Mouse (Mus musculus): ENCODE data around the gene Tns3. TPM values are rescaled to one million over a fixed set of nuclear protein-coding genes. Genes with fewer than 3 reads are reported as not detected.

The Tns3 gene
- polyA plus RNA-seq, 1 experiment from 2014 or later, result 45.3 TPM

DNA sequence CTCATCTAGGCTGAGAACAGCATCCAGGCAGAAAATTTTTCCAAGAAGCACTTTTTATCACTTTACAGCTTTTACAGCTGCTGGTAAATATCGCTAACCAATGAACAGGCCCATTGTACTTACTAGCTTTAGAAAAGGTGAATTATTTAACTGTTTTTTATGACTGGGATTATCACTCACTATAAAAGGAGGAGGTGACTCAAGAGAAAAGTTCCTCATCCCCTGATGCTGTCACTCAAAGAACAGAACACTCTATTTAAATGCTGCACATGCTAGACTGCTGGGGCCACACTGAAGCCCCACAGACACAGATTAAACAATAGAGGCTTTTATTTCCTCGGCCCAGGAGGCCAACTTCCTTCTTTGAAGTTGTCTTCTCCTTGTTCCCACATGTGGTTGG lies 80.0 kb downstream of the Tns3 start:
- H3K36me3 ChIP-seq, result peaks cover 56% of the 10 kb centered on the region
- no peak overlapping the region; the same call in 1 of the 2 replicates for H3K27ac ChIP-seq
- no peaks in the 10 kb centered on the region for H3K9me3 ChIP-seq
- no peaks in the 10 kb centered on the region for H3K27me3 ChIP-seq
- H3K4me3 ChIP-seq, result no peak overlapping the region
- ATAC-seq (ENCODE audit: low FRiP score, low read depth), result no peak
- 41% methylated on average over 2 of the region's 2 CpGs for WGBS
- H3K9ac ChIP-seq, result no peak overlapping the region
- peaks cover 64% of the 10 kb centered on the region for H3K4me1 ChIP-seq
- no peak overlapping the region for H3K4me2 ChIP-seq (replicated peaks)

DNA sequence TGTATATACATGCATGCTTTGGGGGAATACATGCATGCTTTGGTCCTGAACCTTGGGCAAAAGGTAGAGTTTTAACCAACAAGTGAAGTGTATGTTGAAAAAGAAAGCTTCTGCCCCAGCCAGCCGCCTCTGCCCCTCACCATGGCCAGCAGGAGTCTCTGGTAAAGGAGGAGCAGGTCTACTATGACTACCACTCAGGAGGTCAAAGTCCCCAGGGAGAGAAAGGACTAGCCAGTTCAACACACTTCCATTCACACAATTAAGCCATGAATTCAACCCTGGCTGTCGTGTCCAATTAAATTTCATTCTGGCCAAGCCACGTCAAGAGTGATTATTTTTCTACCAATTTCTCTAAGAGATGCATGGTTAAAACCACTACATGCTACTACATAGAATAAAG lies 81.2 kb downstream of the Tns3 start:
- peaks cover 55% of the 10 kb centered on the region for H3K36me3 ChIP-seq
- H3K4me2 ChIP-seq (replicated peaks), result no peak overlapping the region
- peaks cover 62% of the 10 kb centered on the region for H3K4me1 ChIP-seq
- H3K4me3 ChIP-seq, result no peak overlapping the region
- no peak overlapping the region for H3K9ac ChIP-seq
- 79% methylated on average over 3 of the region's 3 CpGs for WGBS
- ATAC-seq (ENCODE audit: low FRiP score, low read depth), result no peak
- H3K27ac ChIP-seq, result no peak overlapping the region
- H3K9me3 ChIP-seq, result no peaks in the 10 kb centered on the region
- H3K27me3 ChIP-seq, result no peaks in the 10 kb centered on the region

DNA sequence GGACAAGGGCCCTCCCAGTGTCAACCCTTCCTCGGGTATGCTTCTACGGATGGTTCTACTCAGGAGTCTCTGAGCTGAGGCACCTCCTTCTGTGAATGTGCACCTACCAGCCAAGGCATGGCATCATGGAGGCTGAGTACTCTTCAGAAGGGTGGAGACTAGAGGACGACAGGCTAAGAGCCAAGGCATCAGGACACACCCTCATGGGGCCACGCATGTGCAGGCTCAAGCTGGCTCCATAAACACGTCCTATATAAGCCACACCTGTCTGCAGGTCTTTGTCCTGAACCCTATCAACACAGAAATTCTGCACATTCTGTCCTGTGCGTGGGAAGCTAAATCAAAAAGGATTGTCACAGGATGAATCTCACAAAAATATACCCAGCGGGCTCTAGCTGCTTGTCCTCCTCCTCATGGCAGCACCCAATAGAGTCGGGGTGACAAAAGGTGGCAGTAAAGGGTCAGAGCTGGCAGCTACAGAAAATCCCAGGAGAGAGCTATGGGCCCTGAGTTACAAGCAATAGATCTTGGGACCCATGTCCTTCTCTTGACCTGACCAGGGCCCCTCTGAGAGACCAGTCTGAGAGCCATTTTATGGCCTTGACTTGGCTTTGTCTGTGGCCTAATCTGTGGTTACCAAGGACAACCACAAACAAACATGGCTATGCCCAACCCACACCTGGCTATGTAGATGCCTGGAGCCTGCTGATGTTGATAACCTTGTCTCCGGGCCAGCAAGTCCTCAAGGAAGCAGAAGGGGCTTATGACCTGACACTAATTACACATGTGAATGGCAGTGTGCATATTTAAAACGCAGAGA lies 82.0 kb downstream of the Tns3 start:
- WGBS, result 78% methylated on average over 10 of the region's 10 CpGs
- ATAC-seq (ENCODE audit: low FRiP score, low read depth), result no peak

DNA sequence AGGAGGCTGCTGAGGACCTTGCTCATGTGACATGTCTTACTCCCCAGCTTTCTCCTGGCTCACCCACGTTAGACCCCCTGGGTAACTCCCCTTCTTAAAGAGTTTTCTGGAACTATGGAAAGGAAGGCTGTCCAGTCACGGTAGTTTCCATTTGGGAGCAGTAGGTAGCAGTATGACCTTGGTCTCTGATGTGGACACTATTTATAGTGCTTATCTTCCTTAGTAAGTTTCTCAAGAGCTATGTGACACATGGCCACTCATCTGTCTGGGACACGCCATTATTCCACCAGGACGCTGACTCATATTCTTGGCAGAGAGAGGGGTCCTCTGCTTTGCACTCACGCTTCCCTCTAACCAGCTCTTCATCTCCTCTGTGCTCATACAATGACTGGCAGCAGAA lies 84.5 kb downstream of the Tns3 start:
- Histone ChIP-seq H3K9me3 (no peaks in the 10 kb centered on the region), H3K36me3 (peaks cover 61% of the 10 kb centered on the region), H3K9ac (no peak overlapping the region), H3K27ac (no peak overlapping the region; the same call in 1 of the 2 replicates), H3K27me3 (no peaks in the 10 kb centered on the region), H3K4me1 (peaks cover 49% of the 10 kb centered on the region), H3K4me2 (replicated peaks) (no peak overlapping the region), H3K4me3 (no peak overlapping the region)
- ATAC-seq (ENCODE audit: low FRiP score, low read depth), result no peak
- 77% methylated on average over 5 of the region's 5 CpGs for WGBS

More for the DNA sequence above, 82.0 kb downstream of the Tns3 start:
- no peak overlapping the region for H3K4me2 ChIP-seq (replicated peaks)
- H3K4me1 ChIP-seq, result peaks cover 56% of the 10 kb centered on the region
- no peaks in the 10 kb centered on the region for H3K27me3 ChIP-seq
- peaks cover 55% of the 10 kb centered on the region for H3K36me3 ChIP-seq
- H3K4me3 ChIP-seq, result no peak overlapping the region
- no peaks in the 10 kb centered on the region for H3K9me3 ChIP-seq
- H3K27ac ChIP-seq, result no peak overlapping the region
- no peak overlapping the region for H3K9ac ChIP-seq

DNA sequence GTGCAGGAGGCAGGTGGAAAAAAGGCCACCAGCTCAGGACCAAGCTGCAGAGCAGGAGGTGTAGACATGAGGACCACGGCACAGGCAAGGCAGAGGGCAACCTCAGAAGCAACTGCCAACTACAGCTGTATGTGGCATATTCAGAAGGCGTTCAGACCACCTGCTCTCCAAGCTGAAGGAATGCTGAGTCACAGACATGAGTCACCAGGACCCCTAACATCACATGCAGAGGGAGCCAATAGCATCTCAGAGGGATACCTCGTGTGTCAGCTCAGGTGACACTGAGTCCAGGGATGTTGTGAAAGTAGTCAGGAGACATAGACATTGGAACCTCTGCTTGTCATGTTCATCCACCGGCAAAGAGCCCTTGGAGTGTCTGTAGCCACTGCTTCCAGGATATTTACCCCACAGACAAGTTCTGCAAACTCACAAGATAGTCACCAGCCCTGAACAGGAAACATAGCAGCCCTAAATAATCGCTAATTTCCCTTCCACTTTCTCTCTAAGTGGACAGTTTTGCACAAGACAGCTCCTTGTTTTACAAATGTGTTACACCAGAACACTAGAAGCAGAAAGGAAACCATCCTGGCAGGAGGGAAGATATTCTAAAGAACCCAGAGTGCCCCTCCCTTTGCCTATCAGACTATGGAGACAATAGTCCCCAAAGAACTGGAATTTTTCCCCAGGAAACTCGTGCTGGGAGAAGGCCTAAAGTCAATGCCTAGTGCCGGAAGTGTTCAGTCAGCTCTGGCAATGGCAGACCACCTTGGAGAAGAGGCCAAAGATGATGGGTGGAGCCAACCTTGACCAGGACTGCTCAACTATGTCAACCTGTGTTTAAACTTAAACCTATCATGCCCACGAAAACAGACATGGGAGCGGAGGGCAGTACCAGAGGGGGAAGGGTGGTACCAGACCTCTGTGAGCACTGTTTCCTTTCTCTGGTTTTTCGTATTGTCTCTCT lies 88.8 kb downstream of the Tns3 start:
- ATAC-seq (ENCODE audit: low FRiP score, low read depth), result no peak
- H3K36me3 ChIP-seq, result peaks cover 70% of the 10 kb centered on the region
- H3K4me1 ChIP-seq, result peaks cover 29% of the 10 kb centered on the region

DNA sequence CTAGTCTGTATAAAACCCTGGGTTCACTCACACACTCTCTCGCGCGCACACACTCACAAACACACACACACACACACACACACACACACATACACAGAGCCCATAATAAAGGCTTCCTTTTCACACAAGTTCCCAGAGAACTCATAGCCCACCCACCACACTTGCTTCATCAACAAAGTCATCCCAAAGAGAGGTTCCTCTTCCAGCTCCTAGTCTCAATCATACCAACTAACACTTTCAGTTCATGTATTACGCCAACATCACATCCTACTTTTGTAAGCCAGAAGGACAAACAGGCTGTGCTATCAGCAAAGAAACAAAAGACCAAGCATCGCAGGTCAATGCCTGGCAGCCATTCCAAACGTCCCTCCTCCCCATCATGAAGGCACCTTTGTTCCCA lies 89.8 kb downstream of the Tns3 start:
- H3K36me3 ChIP-seq, result peaks cover 76% of the 10 kb centered on the region
- H3K9me3 ChIP-seq, result no peaks in the 10 kb centered on the region
- peaks cover 28% of the 10 kb centered on the region for H3K4me1 ChIP-seq
- no peak overlapping the region for H3K4me2 ChIP-seq (replicated peaks)
- no peak overlapping the region for H3K4me3 ChIP-seq
- H3K9ac ChIP-seq, result no peak overlapping the region
- ATAC-seq (ENCODE audit: low FRiP score, low read depth), result no peak
- no peak overlapping the region for H3K27ac ChIP-seq
- WGBS, result 84% methylated on average over 6 of the region's 6 CpGs
- H3K27me3 ChIP-seq, result no peaks in the 10 kb centered on the region

More for the DNA sequence above, 88.8 kb downstream of the Tns3 start:
- H3K9ac ChIP-seq, result no peak overlapping the region
- no peaks in the 10 kb centered on the region for H3K9me3 ChIP-seq
- H3K4me3 ChIP-seq, result no peak overlapping the region
- H3K27me3 ChIP-seq, result no peaks in the 10 kb centered on the region
- H3K27ac ChIP-seq, result peak overlapping the region; percentile 39; the same call in 1 of the 2 replicates
- no peak overlapping the region for H3K4me2 ChIP-seq (replicated peaks)
- 86% methylated on average over 10 of the region's 10 CpGs for WGBS

DNA sequence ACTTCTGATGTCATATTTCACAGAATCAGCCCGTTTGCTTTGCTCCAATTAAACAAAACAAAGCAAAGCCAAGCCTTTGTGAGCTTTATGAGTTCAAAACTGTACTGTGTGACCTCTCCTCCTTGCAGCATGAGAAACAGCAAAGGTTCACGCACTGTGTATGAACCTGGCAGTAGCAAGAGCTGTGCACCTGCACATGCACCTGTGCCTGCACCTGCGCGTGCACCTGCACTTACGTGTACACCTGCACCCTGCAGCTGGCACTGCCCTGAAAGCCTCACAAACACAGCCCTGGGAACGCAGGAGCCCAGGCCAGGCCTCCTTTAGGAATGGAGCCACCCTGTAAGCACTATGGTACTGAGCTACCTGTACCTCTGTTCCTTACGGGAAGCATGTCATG lies 91.6 kb downstream of the Tns3 start:
- no peak for ATAC-seq (ENCODE audit: low FRiP score, low read depth)
- H3K9me3 ChIP-seq, result no peaks in the 10 kb centered on the region
- peaks cover 69% of the 10 kb centered on the region for H3K36me3 ChIP-seq
- no peak overlapping the region for H3K27ac ChIP-seq
- no peak overlapping the region for H3K4me3 ChIP-seq
- H3K4me2 ChIP-seq (replicated peaks), result no peak overlapping the region
- 85% methylated on average over 7 of the region's 7 CpGs for WGBS
- H3K27me3 ChIP-seq, result no peaks in the 10 kb centered on the region
- peaks cover 24% of the 10 kb centered on the region for H3K4me1 ChIP-seq
- H3K9ac ChIP-seq, result no peak overlapping the region

DNA sequence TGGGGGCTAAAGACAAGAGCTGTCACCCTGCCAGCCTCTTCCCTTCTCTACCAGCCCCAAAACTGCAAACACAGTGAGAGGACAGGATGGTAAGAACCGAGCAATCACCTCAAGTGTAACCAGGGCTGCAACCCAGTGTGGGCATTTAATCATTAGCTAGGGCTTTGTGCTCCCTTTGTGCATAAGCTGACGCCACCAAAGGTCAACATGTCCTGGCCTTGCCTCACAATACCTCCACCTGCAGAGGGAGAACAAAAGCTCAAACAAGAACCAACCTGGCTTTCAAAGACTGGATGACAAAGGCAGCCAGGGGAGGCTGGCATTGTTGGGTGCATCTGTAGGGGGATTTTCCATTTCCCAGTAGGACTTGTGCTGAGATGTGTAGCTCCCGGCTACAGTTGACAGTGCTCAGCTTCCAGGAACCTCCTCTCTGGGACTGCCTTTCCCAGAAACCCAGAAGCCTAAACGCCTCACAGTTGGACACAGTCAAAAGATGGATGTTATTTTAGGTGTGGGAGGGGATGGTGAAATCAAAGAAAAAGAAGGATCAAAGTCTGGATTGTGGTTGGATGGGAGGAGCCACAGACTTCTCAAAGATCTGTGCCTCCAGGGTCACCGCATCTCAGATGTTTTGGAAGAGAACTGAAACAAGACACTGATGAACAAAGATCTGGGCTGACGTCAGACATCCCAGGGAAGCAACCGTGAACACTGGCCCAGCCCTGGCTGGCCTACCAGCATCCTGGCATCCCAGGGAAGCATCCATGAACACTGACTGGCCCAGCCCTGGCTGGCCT lies 94.9 kb downstream of the Tns3 start:
- H3K4me3 ChIP-seq, result no peak overlapping the region
- no peaks in the 10 kb centered on the region for H3K9me3 ChIP-seq
- H3K4me2 ChIP-seq (replicated peaks), result no peak overlapping the region
- H3K27me3 ChIP-seq, result no peaks in the 10 kb centered on the region
- 49% methylated on average over 7 of the region's 7 CpGs for WGBS
- H3K9ac ChIP-seq, result no peak overlapping the region
- peaks cover 66% of the 10 kb centered on the region for H3K36me3 ChIP-seq
- H3K27ac ChIP-seq, result no peak overlapping the region
- no peak; the same call in 1 of the 2 replicates for ATAC-seq (ENCODE audit: low FRiP score, low read depth)
- H3K4me1 ChIP-seq, result peaks cover 19% of the 10 kb centered on the region

DNA sequence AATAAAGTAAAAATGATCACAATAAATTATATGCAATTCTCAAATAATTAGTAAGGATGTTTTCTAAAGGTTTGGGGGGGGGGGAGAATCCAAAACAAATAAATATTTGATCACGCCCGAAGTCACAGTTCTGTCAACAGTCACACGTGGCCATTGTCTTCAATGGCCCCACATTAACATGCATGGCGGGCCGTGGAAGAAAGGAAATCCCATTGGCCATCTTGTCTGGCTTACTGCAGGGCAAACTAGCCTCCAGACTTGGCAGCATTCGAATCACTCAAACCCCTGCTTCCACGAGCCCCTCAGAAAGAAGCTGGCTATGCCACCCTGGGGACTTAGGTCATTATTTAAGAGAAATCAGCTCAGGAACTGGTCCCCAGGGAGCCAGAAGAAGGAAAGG lies 95.5 kb downstream of the Tns3 start:
- no peaks in the 10 kb centered on the region for H3K27me3 ChIP-seq
- no peak overlapping the region for H3K4me3 ChIP-seq
- H3K9me3 ChIP-seq, result no peaks in the 10 kb centered on the region
- H3K36me3 ChIP-seq, result peaks cover 65% of the 10 kb centered on the region
- 77% methylated on average over 7 of the region's 7 CpGs for WGBS
- no peak for ATAC-seq (ENCODE audit: low FRiP score, low read depth)
- H3K4me1 ChIP-seq, result peaks cover 25% of the 10 kb centered on the region
- H3K9ac ChIP-seq, result no peak overlapping the region
- H3K4me2 ChIP-seq (replicated peaks), result no peak overlapping the region
- no peak overlapping the region for H3K27ac ChIP-seq

DNA sequence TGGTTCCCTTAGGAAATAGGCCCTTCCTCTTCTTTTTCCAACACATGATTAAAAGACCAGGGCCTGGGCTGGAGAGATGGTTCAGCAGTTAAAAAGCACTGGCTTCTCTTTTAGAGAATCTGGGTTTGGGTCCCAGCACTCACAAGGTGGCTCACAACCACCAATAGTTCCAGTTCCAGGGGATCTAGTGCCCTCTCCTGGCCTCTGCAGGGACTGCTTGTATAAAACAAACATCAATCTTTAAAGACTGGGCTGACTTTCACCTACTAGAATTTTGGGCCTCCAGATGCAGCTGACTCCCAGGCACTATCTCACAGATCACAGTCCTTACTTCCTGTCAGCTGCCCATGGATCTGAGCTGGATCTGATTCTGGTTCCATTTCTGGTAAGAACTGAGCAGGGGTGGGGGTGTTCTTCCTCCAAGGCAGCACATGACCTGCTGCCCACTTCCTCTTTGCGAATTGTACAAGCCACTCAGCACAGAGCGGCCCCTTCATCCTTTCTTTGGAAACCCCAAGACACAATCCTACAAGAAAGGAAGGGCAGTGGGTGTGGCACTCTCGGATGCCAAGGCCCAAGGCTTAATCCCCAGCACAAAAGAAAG lies 98.0 kb downstream of the Tns3 start:
- H3K27ac ChIP-seq, result no peak overlapping the region
- peaks cover 42% of the 10 kb centered on the region for H3K36me3 ChIP-seq
- H3K9me3 ChIP-seq, result no peaks in the 10 kb centered on the region
- ATAC-seq (ENCODE audit: low FRiP score, low read depth), result no peak
- 87% methylated on average over 3 of the region's 3 CpGs for WGBS
- no peak overlapping the region for H3K4me3 ChIP-seq
- no peak overlapping the region for H3K4me2 ChIP-seq (replicated peaks)
- peaks cover 33% of the 10 kb centered on the region for H3K4me1 ChIP-seq
- H3K9ac ChIP-seq, result no peak overlapping the region
- H3K27me3 ChIP-seq, result no peaks in the 10 kb centered on the region

DNA sequence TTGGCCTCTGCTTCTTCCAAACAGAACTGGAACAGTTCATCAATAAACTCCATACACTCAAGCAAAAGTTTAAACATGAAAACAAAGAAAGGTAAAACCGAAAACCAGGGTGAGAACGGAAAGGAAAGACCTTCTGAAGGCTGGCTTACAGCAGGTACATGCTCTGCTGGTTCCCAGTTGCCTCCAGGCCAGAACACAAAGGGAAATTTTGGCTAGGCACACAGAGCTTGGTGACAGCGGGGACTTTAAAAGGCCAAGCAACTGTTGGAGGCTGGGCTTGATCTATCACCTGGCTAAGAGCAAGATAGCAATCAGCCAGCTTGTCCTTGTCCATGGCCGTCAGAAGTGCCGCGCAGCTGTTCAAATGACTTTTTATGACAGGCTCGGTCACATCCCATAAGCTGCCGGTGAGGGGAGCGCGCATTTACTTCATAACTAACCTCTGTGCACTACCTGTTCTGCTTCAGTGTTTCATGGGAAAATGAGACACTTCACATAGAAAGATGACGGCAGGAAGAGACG lies 105.5 kb downstream of the Tns3 start:
- no peak overlapping the region for H3K9ac ChIP-seq
- peak overlapping the region; percentile 17; the same call in 1 of the 2 replicates for H3K27ac ChIP-seq
- no peak overlapping the region for H3K4me3 ChIP-seq
- ATAC-seq (ENCODE audit: low FRiP score, low read depth), result no peak
- WGBS, result 76% methylated on average over 12 of the region's 12 CpGs
- no peaks in the 10 kb centered on the region for H3K9me3 ChIP-seq
- H3K4me2 ChIP-seq (replicated peaks), result no peak overlapping the region
- peaks cover 55% of the 10 kb centered on the region for H3K4me1 ChIP-seq
- H3K27me3 ChIP-seq, result no peaks in the 10 kb centered on the region
- peaks cover 18% of the 10 kb centered on the region; the same call in 1 of the 2 replicates for H3K36me3 ChIP-seq
